Mouse (Mus musculus) kidney, postnatal 14 days (tissue): ENCODE measurements at regions not wholly inside any gene's neighbourhood (a gene's known extent, or its start where the extent isn't known, plus 50 kb on each side); places are given as distances from the start of the nearest gene placed in this dataset.

Experiments used
- DNase-seq: peaks from one replicate; pipeline ENCODE4 v3.0.0; 2022; ENCODE audit warnings: mixed read lengths

- peak; percentile 10 for DNase-seq
These were observed 123.6 kb upstream of the Nrxn1 start for GRCm38 (mm10) chr17:91216429-91216828.

- no peak for DNase-seq
These were observed 89.7 kb upstream of the Nrxn1 start for GRCm38 (mm10) chr17:91182574-91182973.

GRCm38 (mm10) chr17:91161834-91162233, 69.0 kb upstream of the Nrxn1 start:
- DNase-seq = no peak
